Mouse (Mus musculus) left cerebral cortex, adult 18-20 months (tissue): ENCODE data around the gene Rab10. TPM values are rescaled to one million over a fixed set of nuclear protein-coding genes. Genes with fewer than 3 reads are reported as not detected.

ENCODE experiments used
- DNase-seq, 2 experiments: peaks; one replicate each; pipeline ENCODE4 v3.0.0; 2021 to 2022; ENCODE audit warnings: low spot score in 2 of 2, mixed read lengths in 1 of 2
- total RNA-seq, 2 experiments: library from RNA; stranded (reverse); gene quantifications; 2 replicates each; pipeline ENCODE4 v1.2.3; 2021

Rab10 gene
- total RNA-seq, 2 experiments from 2014 or later = 133 to 139 TPM

DNA sequence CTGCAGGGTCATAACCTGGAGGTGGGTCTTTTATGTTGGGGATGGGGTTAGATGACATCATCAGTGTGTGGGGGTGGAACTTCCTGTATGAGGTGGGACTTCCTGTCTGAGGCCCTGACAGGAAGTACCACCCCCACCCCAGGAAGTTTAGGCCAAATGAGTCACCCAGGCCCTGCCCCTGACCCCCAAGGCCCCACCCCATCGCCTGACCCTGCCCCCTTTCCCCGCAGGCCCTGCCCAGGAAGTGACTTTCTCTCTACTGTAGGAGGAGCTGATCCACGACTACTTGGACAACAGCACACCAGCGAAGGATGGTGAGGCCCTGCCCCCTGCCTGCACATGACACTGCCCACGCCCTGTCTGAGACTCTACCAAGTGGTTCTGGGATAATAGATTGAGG lies 72.0 kb downstream of the Rab10 start:
- no peak for DNase-seq

DNA sequence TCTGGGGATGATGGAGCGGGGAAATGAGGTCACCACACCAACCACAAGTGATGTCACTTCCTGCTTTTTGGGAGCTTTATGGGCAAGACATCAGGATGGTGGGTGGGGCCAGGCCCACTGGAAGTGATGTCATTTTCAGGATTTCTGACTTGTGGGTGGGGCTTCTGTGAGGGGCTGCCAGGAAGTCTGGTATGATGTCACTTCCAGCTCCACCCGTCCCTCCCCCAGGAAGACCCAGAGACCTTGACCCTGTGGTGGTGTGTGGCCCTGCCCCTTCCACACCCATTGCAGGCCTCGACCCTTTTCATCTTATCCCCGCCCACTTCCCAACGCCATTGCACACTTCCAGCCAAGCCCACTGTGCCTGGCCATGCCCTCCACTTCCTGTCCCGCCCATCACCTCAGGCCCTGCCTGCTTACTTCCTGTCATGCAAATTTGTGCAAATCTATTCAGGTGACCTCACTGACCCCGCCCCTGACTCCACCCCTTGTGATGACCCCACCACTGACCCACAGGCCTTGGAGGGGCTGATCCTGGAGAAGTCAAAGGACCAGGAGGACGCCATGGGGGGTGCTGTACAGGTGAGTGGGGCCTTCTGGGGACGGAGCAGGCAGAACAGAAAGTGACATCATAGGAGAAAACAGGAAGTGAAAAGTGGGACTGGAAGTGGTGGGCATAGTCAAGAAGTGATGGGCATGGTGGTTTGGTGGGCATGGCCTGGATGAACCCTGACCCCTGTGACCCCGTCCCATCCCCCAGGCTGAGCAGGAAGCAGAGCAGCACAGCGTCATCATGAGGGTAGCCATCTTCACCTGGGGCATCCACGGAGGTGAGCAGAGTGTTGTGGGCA lies 72.7 kb downstream of the Rab10 start:
- no peak for DNase-seq

DNA sequence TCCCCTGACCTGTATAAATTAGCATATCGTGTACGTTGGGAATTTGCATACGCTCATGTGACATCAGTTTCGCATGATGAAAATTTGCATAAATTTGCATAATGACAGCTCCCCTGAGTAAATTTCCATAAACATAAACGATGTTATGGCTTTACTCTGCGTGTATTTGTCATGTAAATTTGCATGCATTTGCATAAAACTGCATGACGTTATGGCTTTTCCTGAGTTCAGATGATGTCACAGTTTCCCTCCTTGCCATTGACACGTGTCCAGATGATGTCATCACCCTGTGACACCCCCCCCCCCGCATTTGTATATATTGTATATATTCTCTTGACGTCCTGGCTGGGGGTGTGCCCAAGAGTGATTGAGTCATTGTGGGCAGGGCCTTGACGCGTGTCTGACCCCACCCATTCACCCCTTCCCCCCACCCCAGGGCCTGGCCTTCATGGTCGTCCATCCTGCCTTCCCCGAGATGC lies 73.6 kb downstream of the Rab10 start:
- no peak for DNase-seq

DNA sequence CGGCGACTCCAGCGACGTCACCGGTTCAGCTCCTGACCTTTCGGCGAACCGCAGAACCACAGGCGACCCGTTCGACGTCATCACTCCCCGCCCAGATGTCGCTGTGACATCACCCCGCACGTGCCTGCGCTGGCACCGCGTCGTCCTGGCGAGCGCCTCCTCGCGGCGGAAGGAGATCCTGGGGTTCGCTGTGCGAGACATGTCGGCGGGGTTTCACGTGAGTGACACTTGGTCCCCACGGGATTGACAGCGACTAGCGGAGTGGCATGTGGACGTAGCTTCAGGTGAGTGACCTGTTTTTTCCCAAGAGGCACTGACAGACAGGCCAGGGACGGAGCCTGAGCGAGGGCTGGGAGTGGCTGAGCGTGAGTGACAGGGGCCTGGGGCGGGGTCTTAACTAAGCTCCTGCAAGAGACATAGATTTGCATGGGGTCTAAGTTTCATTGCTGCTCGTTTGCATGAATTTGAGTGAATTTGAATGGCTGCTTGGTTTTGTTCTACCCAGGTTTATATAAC lies 74.1 kb downstream of the Rab10 start:
- peak; percentile 97 to 99 for DNase-seq

DNA sequence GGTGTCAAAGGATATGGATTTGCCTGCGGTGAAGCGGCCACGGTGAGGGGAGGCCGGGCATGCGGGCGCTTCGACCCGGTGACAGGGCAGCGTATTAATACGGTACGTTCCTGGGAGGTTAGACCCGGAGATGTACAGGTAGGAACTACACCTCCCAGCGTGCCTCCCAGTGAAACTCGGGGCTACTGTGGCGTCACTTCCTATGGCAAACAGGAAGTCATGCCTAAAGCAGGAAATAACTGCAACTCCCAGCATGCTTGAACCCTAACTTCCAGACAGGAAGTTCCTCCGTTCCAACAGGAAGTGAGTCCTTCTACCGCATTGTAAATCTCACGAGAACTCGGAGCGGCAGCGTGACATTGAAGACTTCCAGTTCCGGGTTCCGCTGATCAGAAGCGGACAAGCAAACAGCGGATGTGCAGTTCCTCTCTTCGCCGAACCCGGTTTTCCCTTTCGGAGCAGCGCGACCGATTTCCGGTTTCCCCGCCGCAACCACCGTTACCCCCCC lies 74.6 kb downstream of the Rab10 start:
- peak; percentile 91 to 92 for DNase-seq

DNA sequence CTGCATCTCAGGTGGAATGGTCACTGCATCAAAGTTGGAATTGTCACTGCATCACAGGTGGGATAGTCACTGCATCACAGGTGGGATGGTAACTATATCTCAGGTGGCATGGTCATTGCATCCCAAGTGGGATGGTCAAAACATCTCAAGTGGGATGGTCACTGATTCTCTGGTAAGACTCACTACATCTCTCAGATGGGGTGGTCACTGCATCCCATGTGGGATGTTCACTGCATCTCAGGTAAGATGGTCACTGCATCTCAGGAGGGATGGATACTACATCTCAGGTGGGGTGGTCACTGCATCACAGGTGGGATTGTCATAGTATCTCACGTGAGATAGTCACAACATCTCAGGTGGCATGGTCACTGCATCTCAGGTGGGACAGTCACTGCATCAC lies 75.7 kb downstream of the Rab10 start:
- no peak for DNase-seq

DNA sequence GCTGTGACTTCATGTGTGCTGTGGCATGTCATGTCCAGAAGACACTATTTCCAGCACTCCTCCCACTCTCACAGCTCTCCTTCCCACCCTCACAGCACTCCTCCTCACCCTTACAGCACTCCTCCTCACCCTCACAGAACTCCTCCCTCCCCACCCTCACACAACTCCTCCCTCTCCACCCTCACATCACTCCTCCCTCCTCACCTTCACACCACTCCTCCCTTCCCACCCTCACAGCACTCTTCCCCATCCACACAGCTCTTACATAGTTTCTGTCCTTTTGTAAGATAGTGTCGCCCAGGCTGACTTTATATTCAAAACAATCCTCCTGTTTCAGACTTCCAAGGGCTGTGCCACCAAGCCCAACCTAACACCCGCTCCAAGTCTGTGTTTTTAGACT lies 86.4 kb downstream of the Rab10 start:
- DNase-seq = no peak

DNA sequence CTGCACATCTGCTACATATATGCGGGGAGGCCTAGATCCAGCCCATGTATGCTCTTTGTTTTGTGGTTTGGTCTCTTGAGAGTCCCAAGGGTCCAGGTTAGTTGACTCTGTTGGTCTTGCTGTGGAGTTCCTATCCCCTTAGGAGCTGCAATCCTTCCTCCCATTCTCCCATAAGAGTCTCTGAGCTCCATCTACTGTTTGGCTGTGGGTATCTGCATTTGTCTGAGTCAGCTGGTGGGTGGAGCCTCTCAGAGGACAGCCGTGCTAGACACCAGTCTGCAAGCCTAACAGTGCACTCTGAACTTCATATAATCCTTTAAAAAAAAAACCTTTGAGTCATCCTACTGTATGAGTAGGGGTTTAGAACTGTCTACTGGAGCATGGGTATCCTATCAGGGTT lies 99.6 kb downstream of the Rab10 start:
- no peak for DNase-seq

DNA sequence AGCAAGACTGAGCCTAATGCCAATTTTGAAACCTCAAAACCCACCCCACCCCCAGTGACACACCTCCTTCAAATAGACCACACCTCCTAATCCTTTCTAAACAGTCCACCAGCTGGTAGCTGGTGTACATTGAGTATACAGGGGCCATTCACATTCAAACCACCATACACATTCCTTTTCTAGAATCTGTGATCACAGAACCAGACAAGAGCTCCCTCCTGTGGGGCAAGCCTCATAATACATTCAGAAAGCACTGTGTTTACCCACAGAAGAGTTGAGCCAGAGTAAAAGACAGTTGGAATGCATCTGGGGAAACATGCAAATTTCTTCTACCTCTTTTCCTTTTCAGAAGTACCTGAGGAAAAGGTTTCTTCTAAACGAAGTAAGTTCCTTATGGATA lies 100.6 kb downstream of the Rab10 start:
- DNase-seq = peak; percentile 4

Other genes with a start within 250 kb of the Rab10 start
- 100 to 1,000 TPM; 176 to 177 TPM for gene Kif3c, start 55.2 kb upstream of the Rab10 start, total RNA-seq
- gene Asxl2, start 116.9 kb upstream of the Rab10 start, total RNA-seq = 10 to 100 TPM; 26.9 to 28.6 TPM